Comparison of ENCODE assay signal across 17 mouse cellular contexts in genomic region chr11:113382674-113383571, GRCm38 (mm10).
DNase-seq lines count a peak whose midpoint lies in the region; ATAC-seq and TF ChIP-seq lines count a peak whose summit lies in the region.
"Had no signal": no experiment of that assay in that cellular context is flagged by ENCODE, and none has a peak within 500 bp of the region (broad histone marks: within the 10 kb centered on the region; RNA-seq: fewer than 3 reads in every experiment).

No protein-coding gene starts in this region.

- peak overlapping the region; percentile 11; the same call in 1 of the 2 replicates for H3K27ac ChIP-seq in midbrain, embryonic 12.5 days (replicated peaks)
- H3K27ac ChIP-seq in midbrain, postnatal 0 days (ENCODE audit: low read depth, low read length): no peak overlapping the region
- H3K27ac ChIP-seq in embryonic facial prominence, embryonic 14.5 days (replicated peaks; ENCODE audit: low read depth, low read length): no peak overlapping the region
- no peak overlapping the region for H3K27ac ChIP-seq in neural tube, embryonic 11.5 days (ENCODE audit: low read depth, low read length)
- H3K27ac ChIP-seq: forebrain, embryonic 15.5 days; heart, embryonic 15.5 days; intestine, embryonic 15.5 days; stomach, postnatal 0 days had no signal

- H3K36me3 ChIP-seq in midbrain, embryonic 12.5 days: no peaks in the 10 kb centered on the region
- H3K36me3 ChIP-seq in midbrain, postnatal 0 days (ENCODE audit: insufficient read depth, low read length): no peaks in the 10 kb centered on the region
- no peaks in the 10 kb centered on the region for H3K36me3 ChIP-seq in embryonic facial prominence, embryonic 14.5 days (ENCODE audit: control insufficient read depth, insufficient read depth, low read length)
- H3K36me3 ChIP-seq in neural tube, embryonic 11.5 days (ENCODE audit: control insufficient read depth, insufficient read depth, low read length): no peaks in the 10 kb centered on the region
- H3K36me3 ChIP-seq: forebrain, embryonic 15.5 days; heart, embryonic 15.5 days; intestine, embryonic 15.5 days had no signal

- H3K27me3 ChIP-seq in midbrain, embryonic 12.5 days: no peaks in the 10 kb centered on the region
- H3K27me3 ChIP-seq in midbrain, postnatal 0 days (ENCODE audit: insufficient read depth, low read length): no peaks in the 10 kb centered on the region
- no peaks in the 10 kb centered on the region for H3K27me3 ChIP-seq in embryonic facial prominence, embryonic 14.5 days (replicated peaks; ENCODE audit: control insufficient read depth, insufficient read depth, low read length)
- no peaks in the 10 kb centered on the region for H3K27me3 ChIP-seq in neural tube, embryonic 11.5 days (ENCODE audit: control insufficient read depth, insufficient read depth, low read length)
- H3K27me3 ChIP-seq: forebrain, embryonic 15.5 days; heart, embryonic 15.5 days; intestine, embryonic 15.5 days had no signal

- no peak for ATAC-seq in midbrain, embryonic 12.5 days (ENCODE audit: low FRiP score, low read depth)
- ATAC-seq in midbrain, postnatal 0 days (ENCODE audit: low FRiP score): no peak
- ATAC-seq in embryonic facial prominence, embryonic 14.5 days (ENCODE audit: low read depth): no peak
- ATAC-seq in neural tube, embryonic 11.5 days (ENCODE audit: insufficient read depth, low FRiP score, low TSS enrichment): no peak
- ATAC-seq: forebrain, embryonic 15.5 days; intestine, embryonic 15.5 days had no signal

- H3K4me3 ChIP-seq in midbrain, embryonic 12.5 days: no peak overlapping the region
- no peak overlapping the region for H3K4me3 ChIP-seq in midbrain, postnatal 0 days (ENCODE audit: low read depth, low read length)
- no peak overlapping the region for H3K4me3 ChIP-seq in embryonic facial prominence, embryonic 14.5 days (ENCODE audit: low read depth, low read length)
- H3K4me3 ChIP-seq in neural tube, embryonic 11.5 days (ENCODE audit: low read depth, low read length): no peak overlapping the region
- H3K4me3 ChIP-seq: forebrain, embryonic 15.5 days; heart, embryonic 15.5 days; intestine, embryonic 15.5 days had no signal

- no peaks in the 10 kb centered on the region for H3K9me3 ChIP-seq in midbrain, embryonic 12.5 days
- no peaks in the 10 kb centered on the region for H3K9me3 ChIP-seq in midbrain, postnatal 0 days (ENCODE audit: low read length)
- H3K9me3 ChIP-seq in embryonic facial prominence, embryonic 14.5 days (ENCODE audit: control insufficient read depth, low read length): no peaks in the 10 kb centered on the region
- no peaks in the 10 kb centered on the region for H3K9me3 ChIP-seq in neural tube, embryonic 11.5 days (ENCODE audit: control insufficient read depth, low read length)
- H3K9me3 ChIP-seq: forebrain, embryonic 15.5 days; heart, embryonic 15.5 days; intestine, embryonic 15.5 days had no signal

- no peak for TF ChIP-seq CTCF in midbrain, postnatal 0 days (IDR thresholded peaks at IDR 0.05)

- peaks cover 24% of the 10 kb centered on the region for H3K4me1 ChIP-seq in midbrain, embryonic 12.5 days
- peaks cover 5% of the 10 kb centered on the region; the same call in 1 of the 2 replicates for H3K4me1 ChIP-seq in midbrain, postnatal 0 days (ENCODE audit: insufficient read depth, low read length)
- 0 out of 2 replicates have a peak, but pooled peaks cover 8% of the 10 kb centered on the region for H3K4me1 ChIP-seq in embryonic facial prominence, embryonic 14.5 days (ENCODE audit: control insufficient read depth, insufficient read depth, low read length)
- H3K4me1 ChIP-seq in neural tube, embryonic 11.5 days (ENCODE audit: control insufficient read depth, insufficient read depth, low read length): peaks cover 12% of the 10 kb centered on the region
- H3K4me1 ChIP-seq: heart, embryonic 15.5 days; intestine, embryonic 15.5 days had no signal

- H3K9ac ChIP-seq in midbrain, embryonic 12.5 days (replicated peaks): no peak overlapping the region
- no peak overlapping the region for H3K9ac ChIP-seq in midbrain, postnatal 0 days (replicated peaks; ENCODE audit: low read length, poor library complexity, severe bottlenecking)
- H3K9ac ChIP-seq in embryonic facial prominence, embryonic 14.5 days (ENCODE audit: low read depth, low read length): no peak overlapping the region
- no peak overlapping the region for H3K9ac ChIP-seq in neural tube, embryonic 11.5 days (ENCODE audit: low read length)
- H3K9ac ChIP-seq: forebrain, embryonic 15.5 days; heart, embryonic 15.5 days; intestine, embryonic 15.5 days had no signal

- H3K4me2 ChIP-seq in midbrain, embryonic 12.5 days (replicated peaks): no peak overlapping the region
- H3K4me2 ChIP-seq in midbrain, postnatal 0 days (ENCODE audit: low read depth, low read length, poor library complexity, severe bottlenecking): no peak overlapping the region
- no peak overlapping the region for H3K4me2 ChIP-seq in embryonic facial prominence, embryonic 14.5 days (ENCODE audit: low read depth, low read length)
- H3K4me2 ChIP-seq in neural tube, embryonic 11.5 days (ENCODE audit: low read depth): no peak overlapping the region
- H3K4me2 ChIP-seq: forebrain, embryonic 15.5 days; heart, embryonic 15.5 days; intestine, embryonic 15.5 days had no signal

- 30% methylated on average over 10 of the region's 10 CpGs for WGBS in midbrain, embryonic 12.5 days
- 24% methylated on average over 10 of the region's 10 CpGs for WGBS in midbrain, postnatal 0 days
- WGBS in embryonic facial prominence, embryonic 14.5 days: 29% methylated on average over 9 of the region's 10 CpGs
- WGBS in neural tube, embryonic 11.5 days: 29% methylated on average over 10 of the region's 10 CpGs

- DNase-seq in midbrain, postnatal 0 days (ENCODE audit: low spot score): no peak
- DNase-seq in ZHBTc4 (ENCODE audit: low read depth, low spot score) (peak; percentile 90), adipocyte (ENCODE audit: low spot score) (no peak)
- DNase-seq in embryonic facial prominence, embryonic 14.5 days (ENCODE audit: low spot score): peak; percentile 47
- peak; percentile 41 for DNase-seq in neural tube, embryonic 11.5 days (ENCODE audit: low spot score)
- no peak for DNase-seq in right cerebral cortex, postnatal 14 days
- no peak for DNase-seq in adrenal gland, adult 2 months
- DNase-seq: cerebellum, adult 9-11 months; gastrocnemius, postnatal 14 days; kidney, postnatal 4 days; liver; lung, postnatal 10 days had no signal

Comparison
In these comparisons a context has a peak if more than half of its experiments do, and no peak if none do; other contexts are left out.
1. DNase-seq: peak in ZHBTc4 (single experiment), embryonic facial prominence, embryonic 14.5 days (single experiment) and neural tube, embryonic 11.5 days (single experiment); none in midbrain, postnatal 0 days (single experiment), adipocyte (single experiment), right cerebral cortex, postnatal 14 days (single experiment) and adrenal gland, adult 2 months (single experiment).